Mouse (Mus musculus): ENCODE data around the gene Dll4. TPM values are rescaled to one million over a fixed set of nuclear protein-coding genes. Genes with fewer than 3 reads are reported as not detected.

Gene Dll4
- polyA plus RNA-seq, 1 experiment from 2014 or later, result 2.9 TPM

- no peak overlapping the region for H3K4me2 ChIP-seq (replicated peaks; ENCODE audit: low read depth, low read length)
- no peaks in the 10 kb centered on the region for H3K36me3 ChIP-seq (ENCODE audit: control insufficient read depth, insufficient read depth, low read length)
- no peak for DNase-seq (ENCODE audit: low spot score)
- no peaks in the 10 kb centered on the region; the same call in 1 of the 2 replicates for H3K4me1 ChIP-seq (replicated peaks; ENCODE audit: control insufficient read depth, insufficient read depth, low read length)
- no peaks in the 10 kb centered on the region for H3K9me3 ChIP-seq (ENCODE audit: control insufficient read depth, low read length)
- no peak overlapping the region for H3K9ac ChIP-seq (ENCODE audit: low read depth, low read length)
- WGBS, result 73% methylated on average over 12 of the region's 12 CpGs
- H3K27ac ChIP-seq (ENCODE audit: low read depth, low read length), result no peak overlapping the region
- peaks cover 18% of the 10 kb centered on the region; the same call in 1 of the 2 replicates for H3K27me3 ChIP-seq (ENCODE audit: control insufficient read depth, insufficient read depth, low read length)
- no peak overlapping the region for H3K4me3 ChIP-seq (ENCODE audit: low read depth, low read length)
- no peak for ATAC-seq (ENCODE audit: low FRiP score)
These were observed 10.8 kb upstream of the Dll4 start for GRCm38 (mm10) chr2:119314742-119315310.

- 71% methylated on average over 3 of the region's 3 CpGs for WGBS
- peaks cover 8% of the 10 kb centered on the region for H3K4me1 ChIP-seq (replicated peaks; ENCODE audit: control insufficient read depth, insufficient read depth, low read length)
- H3K9me3 ChIP-seq (ENCODE audit: control insufficient read depth, low read length), result no peaks in the 10 kb centered on the region
- ATAC-seq (ENCODE audit: low FRiP score), result no peak
- no peak overlapping the region for H3K4me3 ChIP-seq (ENCODE audit: low read depth, low read length)
- H3K36me3 ChIP-seq (ENCODE audit: control insufficient read depth, insufficient read depth, low read length), result no peaks in the 10 kb centered on the region
- H3K4me2 ChIP-seq (replicated peaks; ENCODE audit: low read depth, low read length), result no peak overlapping the region
- peaks cover 50% of the 10 kb centered on the region for H3K27me3 ChIP-seq (ENCODE audit: control insufficient read depth, insufficient read depth, low read length)
- no peak overlapping the region for H3K9ac ChIP-seq (ENCODE audit: low read depth, low read length)
- DNase-seq (ENCODE audit: low spot score), result no peak
- H3K27ac ChIP-seq (ENCODE audit: low read depth, low read length), result no peak overlapping the region
These were observed 7.4 kb upstream of the Dll4 start for GRCm38 (mm10) chr2:119318043-119318710.

DNA sequence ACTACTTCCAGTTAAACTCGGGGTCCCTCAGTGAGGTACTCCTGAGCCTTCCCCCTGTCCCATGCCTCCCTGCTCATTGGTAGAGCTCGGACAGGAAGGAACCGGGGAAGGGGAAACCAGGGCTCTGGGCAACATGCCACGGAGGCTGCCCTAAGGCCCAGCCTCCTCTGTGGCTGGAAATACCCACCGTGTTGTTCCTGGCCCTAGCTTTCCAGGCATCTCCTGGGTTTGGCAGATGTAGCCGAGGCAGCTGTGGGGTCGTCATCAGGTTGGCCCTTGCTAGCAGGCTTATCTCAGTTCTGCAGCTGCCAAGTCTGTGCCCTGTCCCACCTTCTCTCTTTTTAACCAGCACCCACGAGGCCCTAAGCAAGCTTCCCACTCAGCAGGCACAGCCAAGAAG is 5.0 kb upstream of the Dll4 start:
- H3K36me3 ChIP-seq (ENCODE audit: control insufficient read depth, insufficient read depth, low read length), result no peaks in the 10 kb centered on the region
- no peaks in the 10 kb centered on the region for H3K9me3 ChIP-seq (ENCODE audit: control insufficient read depth, low read length)
- no peak overlapping the region for H3K4me3 ChIP-seq (ENCODE audit: low read depth, low read length)
- H3K9ac ChIP-seq (ENCODE audit: low read depth, low read length), result no peak overlapping the region
- peaks cover 70% of the 10 kb centered on the region for H3K27me3 ChIP-seq (ENCODE audit: control insufficient read depth, insufficient read depth, low read length)
- 69% methylated on average over 8 of the region's 8 CpGs for WGBS
- H3K27ac ChIP-seq (ENCODE audit: low read depth, low read length), result no peak overlapping the region
- no peak for DNase-seq (ENCODE audit: low spot score)
- no peak for ATAC-seq (ENCODE audit: low FRiP score)
- H3K4me2 ChIP-seq (replicated peaks; ENCODE audit: low read depth, low read length), result no peak overlapping the region
- peaks cover 8% of the 10 kb centered on the region for H3K4me1 ChIP-seq (replicated peaks; ENCODE audit: control insufficient read depth, insufficient read depth, low read length)

- Histone ChIP-seq H3K36me3 (ENCODE audit: control insufficient read depth, insufficient read depth, low read length) (no peaks in the 10 kb centered on the region), H3K4me3 (ENCODE audit: low read depth, low read length) (peak overlapping the region; percentile 10), H3K9me3 (ENCODE audit: control insufficient read depth, low read length) (no peaks in the 10 kb centered on the region), H3K9ac (ENCODE audit: low read depth, low read length) (no peak overlapping the region), H3K27ac (ENCODE audit: low read depth, low read length) (no peak overlapping the region; the same call in 1 of the 2 replicates), H3K27me3 (ENCODE audit: control insufficient read depth, insufficient read depth, low read length) (peaks cover 84% of the 10 kb centered on the region), H3K4me1 (replicated peaks; ENCODE audit: control insufficient read depth, insufficient read depth, low read length) (peaks cover 17% of the 10 kb centered on the region), H3K4me2 (replicated peaks; ENCODE audit: low read depth, low read length) (peak overlapping the region; percentile 35)
- WGBS, result 2% methylated on average over 44 of the region's 48 CpGs
- ATAC-seq (ENCODE audit: low FRiP score) (peak; percentile 13; the same call in 1 of the 2 replicates), DNase-seq (ENCODE audit: low spot score) (peak; percentile 71)
These were observed 3.6 kb upstream of the Dll4 start for GRCm38 (mm10) chr2:119321771-119322586.

DNA sequence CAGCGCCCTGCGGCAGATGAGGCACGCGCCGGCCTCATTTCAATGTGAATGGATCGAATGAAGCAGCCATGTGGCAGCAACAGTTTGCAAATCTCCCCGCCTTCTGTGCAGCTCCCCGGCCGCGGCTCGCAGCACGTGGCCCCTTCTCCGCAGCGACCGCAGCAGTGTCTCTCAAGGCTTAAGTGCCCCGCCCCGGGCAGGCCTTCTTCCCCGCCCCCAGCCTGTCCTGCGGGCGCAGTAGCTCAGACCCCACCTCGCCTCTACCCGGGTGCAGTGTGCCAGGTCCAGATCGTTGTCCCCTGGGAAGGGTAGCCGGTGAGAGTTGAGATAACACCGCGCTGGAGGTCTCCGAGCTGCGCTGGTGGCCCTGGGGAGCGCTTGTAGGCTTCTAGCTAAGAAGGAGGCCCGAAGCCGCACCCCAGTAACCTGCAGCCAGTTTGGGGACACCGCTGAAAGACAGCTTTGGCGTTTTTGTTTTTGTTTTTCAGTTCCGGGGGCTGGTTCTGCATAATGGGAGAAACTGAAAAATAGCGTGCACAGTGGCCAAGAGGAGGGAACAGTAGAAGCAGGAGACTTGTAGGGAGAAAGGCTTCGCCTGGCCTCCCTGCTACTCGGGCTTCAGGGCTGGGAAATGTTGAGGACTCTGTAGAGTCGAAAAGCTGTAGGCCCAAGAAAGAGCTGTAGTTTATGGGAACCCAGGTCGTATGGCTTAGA is 2.8 kb upstream of the Dll4 start:
- no peak overlapping the region for H3K9ac ChIP-seq (ENCODE audit: low read depth, low read length)
- no peaks in the 10 kb centered on the region for H3K9me3 ChIP-seq (ENCODE audit: control insufficient read depth, low read length)
- peak overlapping the region; percentile 35 for H3K4me2 ChIP-seq (replicated peaks; ENCODE audit: low read depth, low read length)
- 1% methylated on average over 38 of the region's 39 CpGs for WGBS
- no peaks in the 10 kb centered on the region for H3K36me3 ChIP-seq (ENCODE audit: control insufficient read depth, insufficient read depth, low read length)
- peaks cover 17% of the 10 kb centered on the region for H3K4me1 ChIP-seq (replicated peaks; ENCODE audit: control insufficient read depth, insufficient read depth, low read length)
- H3K4me3 ChIP-seq (ENCODE audit: low read depth, low read length), result peak overlapping the region; percentile 10
- ATAC-seq (ENCODE audit: low FRiP score) (peak; percentile 65), DNase-seq (ENCODE audit: low spot score) (peak; percentile 80)
- no peak overlapping the region for H3K27ac ChIP-seq (ENCODE audit: low read depth, low read length)
- peaks cover 89% of the 10 kb centered on the region for H3K27me3 ChIP-seq (ENCODE audit: control insufficient read depth, insufficient read depth, low read length)

- H3K36me3 ChIP-seq (ENCODE audit: control insufficient read depth, insufficient read depth, low read length), result no peaks in the 10 kb centered on the region
- peak overlapping the region; percentile 18; the same call in 1 of the 2 replicates for H3K4me2 ChIP-seq (replicated peaks; ENCODE audit: low read depth, low read length)
- no peak overlapping the region for H3K27ac ChIP-seq (ENCODE audit: low read depth, low read length)
- H3K4me1 ChIP-seq (replicated peaks; ENCODE audit: control insufficient read depth, insufficient read depth, low read length), result peaks cover 17% of the 10 kb centered on the region
- peak overlapping the region; percentile 13; the same call in 1 of the 2 replicates for H3K4me3 ChIP-seq (ENCODE audit: low read depth, low read length)
- H3K9ac ChIP-seq (ENCODE audit: low read depth, low read length), result no peak overlapping the region
- under 1% methylated on average over 31 of the region's 32 CpGs for WGBS
- no peaks in the 10 kb centered on the region for H3K9me3 ChIP-seq (ENCODE audit: control insufficient read depth, low read length)
- peak; percentile 35 for DNase-seq (ENCODE audit: low spot score)
- no peak for ATAC-seq (ENCODE audit: low FRiP score)
- H3K27me3 ChIP-seq (ENCODE audit: control insufficient read depth, insufficient read depth, low read length), result peaks cover 93% of the 10 kb centered on the region
These were observed 1.6 kb upstream of the Dll4 start for GRCm38 (mm10) chr2:119323866-119324575.

- H3K4me3 ChIP-seq (ENCODE audit: low read depth, low read length), result peak overlapping the region; percentile 13; the same call in 1 of the 2 replicates
- peaks cover 94% of the 10 kb centered on the region for H3K27me3 ChIP-seq (ENCODE audit: control insufficient read depth, insufficient read depth, low read length)
- H3K4me1 ChIP-seq (replicated peaks; ENCODE audit: control insufficient read depth, insufficient read depth, low read length), result peaks cover 17% of the 10 kb centered on the region
- H3K27ac ChIP-seq (ENCODE audit: low read depth, low read length), result no peak overlapping the region
- no peak overlapping the region for H3K9ac ChIP-seq (ENCODE audit: low read depth, low read length)
- H3K36me3 ChIP-seq (ENCODE audit: control insufficient read depth, insufficient read depth, low read length), result no peaks in the 10 kb centered on the region
- H3K4me2 ChIP-seq (replicated peaks; ENCODE audit: low read depth, low read length), result peak overlapping the region; percentile 25
- under 1% methylated on average over 32 of the region's 32 CpGs for WGBS
- no peak for ATAC-seq (ENCODE audit: low FRiP score)
- no peak for DNase-seq (ENCODE audit: low spot score)
- no peaks in the 10 kb centered on the region for H3K9me3 ChIP-seq (ENCODE audit: control insufficient read depth, low read length)
These were observed 837 bp upstream of the Dll4 start for GRCm38 (mm10) chr2:119324576-119325318.

Data from hindbrain, embryonic 11.5 days (tissue).